Mouse (Mus musculus) kidney, adult 2 months (tissue): ENCODE measurements at regions not wholly inside any gene's neighbourhood (a gene's known extent, or its start where the extent isn't known, plus 50 kb on each side); places are given as distances from the start of the nearest gene placed in this dataset.

Source experiments
- CTCF ChIP-seq: fragments of 200-500 bp; conservative IDR thresholded peaks from 2 replicates; pipeline ENCODE4 v1.5.1; 2011; ENCODE audit warnings: low read depth, mild to moderate bottlenecking, control low read depth, low read length, moderate library complexity, mixed read lengths; ENCODE audit not compliant: insufficient read depth, insufficient read length
- POLR2A ChIP-seq: fragments of 200-500 bp; IDR thresholded peaks from one replicate; pipeline ENCODE4 v1.6.1; 2011; ENCODE audit warnings: low read depth, low read length, control low read depth

DNA sequence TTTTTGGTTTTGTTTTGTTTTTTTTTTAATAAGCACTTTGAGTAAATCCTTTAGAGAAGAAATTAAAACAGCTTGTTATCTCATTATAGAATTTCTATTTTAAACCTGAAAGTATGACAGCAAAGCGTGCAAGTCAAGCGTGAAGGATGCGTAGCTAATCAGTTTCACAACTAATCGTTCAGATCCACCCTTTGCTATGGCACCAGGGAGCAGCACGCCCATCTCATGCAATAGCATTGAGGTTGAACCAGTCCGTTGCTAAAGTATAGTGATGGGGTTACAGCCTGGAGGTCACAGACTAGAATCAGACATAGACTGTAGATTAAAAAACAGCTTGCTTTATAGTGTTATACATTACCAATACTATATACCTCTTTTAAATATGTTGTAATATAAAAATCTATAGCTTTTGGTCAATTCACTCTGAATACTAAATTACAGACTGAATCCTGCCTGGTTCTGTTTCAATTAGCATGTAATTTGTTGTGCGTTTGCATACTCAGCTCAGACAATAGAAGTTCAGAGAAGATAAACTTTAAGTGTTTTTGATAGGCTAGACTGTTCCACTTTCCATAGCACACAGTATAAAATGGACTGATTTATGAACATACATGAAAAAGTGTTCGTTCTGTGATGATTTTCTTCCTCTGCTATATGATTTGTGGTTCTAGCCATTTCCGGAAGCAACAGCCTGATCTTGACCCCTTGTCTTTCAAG lies 438.9 kb downstream of the Flrt2 start:
- TF ChIP-seq CTCF, result no peak
- TF ChIP-seq POLR2A, result no peak
